Mouse (Mus musculus) megakaryocyte-erythroid progenitor cell, adult 5-6 weeks (primary cell): ENCODE measurements around the gene Rnpc3. TPM values are rescaled to one million over a fixed set of nuclear protein-coding genes. Genes with fewer than 3 reads are reported as not detected.
"Not testable (repeated sequence)": the region's sequence is repeated elsewhere in the genome, so short reads cannot be mapped to it uniquely, and the experiment has no call there.

Experiments
- ATAC-seq: replicated peaks from 2 replicates; pipeline ENCODE4 v1.8.0; 2016; ENCODE audit warnings: mild to moderate bottlenecking, inconsistent platforms; ENCODE audit not compliant: severe bottlenecking, poor library complexity, low FRiP score, low TSS enrichment
- total RNA-seq, 2 experiments: library from RNA; stranded (forward) in 1 of 2; stranded (reverse) in 1 of 2; fragments of 200-1000, 215-1000 nt in 1 of 2; fragments of >200 nt in 1 of 2; fragmentation: Nextera tagmentation in 1 of 2; gene quantifications; 2 replicates each; pipeline ENCODE4 v1.2.3; 2014 to 2017

Rnpc3 gene
- 45.1 and 54.8 TPM in 2 replicates for total RNA-seq (2014; fragmentation: Nextera tagmentation)
- total RNA-seq (2017) = 66.0 and 100 TPM in 2 replicates

GRCm38 (mm10) chr3:113629606-113630359 lies at the start of gene Rnpc3:
Gene Rnpc3, minus strand, starts transcription at chr3:113630149.
- peak; percentile 86 for ATAC-seq

- ATAC-seq = peak; percentile 97
Observed at GRCm38 (mm10) chr3:113656940-113657339, 27.0 kb upstream of the Rnpc3 start.

GRCm38 (mm10) chr3:113654335-113654734 lies 24.4 kb upstream of the Rnpc3 start:
- ATAC-seq = no peak

- ATAC-seq = not testable (repeated sequence)
Observed at GRCm38 (mm10) chr3:113651386-113651785, 21.4 kb upstream of the Rnpc3 start.

GRCm38 (mm10) chr3:113639545-113639944 lies 9.6 kb upstream of the Rnpc3 start:
- no peak for ATAC-seq

- no peak for ATAC-seq
Observed at GRCm38 (mm10) chr3:113634220-113634619, 4.3 kb upstream of the Rnpc3 start.

GRCm38 (mm10) chr3:113631611-113632010 lies 1.7 kb upstream of the Rnpc3 start:
- peak; percentile 22 for ATAC-seq

- peak; percentile 73 for ATAC-seq
Observed at GRCm38 (mm10) chr3:113630564-113630963, 615 bp upstream of the Rnpc3 start.

GRCm38 (mm10) chr3:113606599-113606998 lies 23.4 kb downstream of the Rnpc3 start, which contains the start of gene Amy1:
Gene Amy1, minus strand, starts transcription at chr3:113606699.
- no peak for ATAC-seq

GRCm38 (mm10) chr3:113590844-113591243 lies 39.1 kb downstream of the Rnpc3 start:
- ATAC-seq = no peak

GRCm38 (mm10) chr3:113574578-113574977 lies 55.4 kb downstream of the Rnpc3 start:
- no peak for ATAC-seq

GRCm38 (mm10) chr3:113574138-113574537 lies 55.8 kb downstream of the Rnpc3 start:
- no peak for ATAC-seq

- no peak for ATAC-seq
Observed at GRCm38 (mm10) chr3:113572158-113572557, 57.8 kb downstream of the Rnpc3 start.

Other genes with a start within 250 kb of the Rnpc3 start
- not detected in 2 replicates for gene Amy2a1, start 97.7 kb downstream of the Rnpc3 start, total RNA-seq (2014; fragmentation: Nextera tagmentation)
- gene Amy2a1, start 97.7 kb downstream of the Rnpc3 start, total RNA-seq (2017) = not detected in 2 replicates
- 0.54 and 1.1 TPM in 2 replicates for gene Amy1, start 23.4 kb downstream of the Rnpc3 start, total RNA-seq (2014; fragmentation: Nextera tagmentation)
- gene Amy1, start 23.4 kb downstream of the Rnpc3 start, total RNA-seq (2017) = 3.5 and 9.3 TPM in 2 replicates